11 mouse cellular contexts compared by ENCODE assay signal in genomic region chr6:54242286-54242685, GRCm38 (mm10).
DNase-seq lines count a peak whose midpoint lies in the region; ATAC-seq and TF ChIP-seq lines count a peak whose summit lies in the region.
"Had no signal": no experiment of that assay in that cellular context is flagged by ENCODE, and none has a peak within 500 bp of the region (broad histone marks: within the 10 kb centered on the region; RNA-seq: fewer than 3 reads in every experiment).

No protein-coding gene starts in this region.

- no peaks in the 10 kb centered on the region for H3K36me3 ChIP-seq in liver, adult 2 months (ENCODE audit: control insufficient read depth, insufficient read depth, low read length)
- H3K36me3 ChIP-seq in liver, embryonic 11.5 days (ENCODE audit: control insufficient read depth, insufficient read depth, low read length) = no peaks in the 10 kb centered on the region
- H3K36me3 ChIP-seq in stomach, postnatal 0 days (ENCODE audit: control insufficient read depth, insufficient read depth, low read length) = no peaks in the 10 kb centered on the region
- no peaks in the 10 kb centered on the region for H3K36me3 ChIP-seq in hindbrain, embryonic 11.5 days (ENCODE audit: control insufficient read depth, insufficient read depth, low read length)
- H3K36me3 ChIP-seq: liver, embryonic 15.5 days had no signal

- H3K9ac ChIP-seq in liver, adult 2 months (ENCODE audit: low read depth, low read length) = no peak overlapping the region
- no peak overlapping the region for H3K9ac ChIP-seq in liver, embryonic 11.5 days (ENCODE audit: low read depth, low read length)
- H3K9ac ChIP-seq in stomach, postnatal 0 days (ENCODE audit: low read length) = no peak overlapping the region
- no peak overlapping the region for H3K9ac ChIP-seq in hindbrain, embryonic 11.5 days (ENCODE audit: low read depth, low read length)
- H3K9ac ChIP-seq: liver, embryonic 15.5 days had no signal

- H3K9me3 ChIP-seq in liver, embryonic 11.5 days (ENCODE audit: control insufficient read depth, low read length) = no peaks in the 10 kb centered on the region
- H3K9me3 ChIP-seq in stomach, postnatal 0 days (ENCODE audit: control insufficient read depth, low read length) = no peaks in the 10 kb centered on the region
- no peaks in the 10 kb centered on the region for H3K9me3 ChIP-seq in hindbrain, embryonic 11.5 days (ENCODE audit: control insufficient read depth, low read length)
- H3K9me3 ChIP-seq: liver, embryonic 15.5 days had no signal

- H3K4me3 ChIP-seq in gastrocnemius, adult 2 months = no peak overlapping the region; the same call in 1 of the 2 replicates
- no peak overlapping the region for H3K4me3 ChIP-seq in liver, adult 2 months (ENCODE audit: insufficient read depth, low read depth, low read length)
- H3K4me3 ChIP-seq in liver, embryonic 11.5 days (ENCODE audit: low read depth, low read length) = no peak overlapping the region
- no peak overlapping the region for H3K4me3 ChIP-seq in stomach, postnatal 0 days (ENCODE audit: low read depth, low read length)
- H3K4me3 ChIP-seq in hindbrain, embryonic 11.5 days (ENCODE audit: low read depth, low read length) = no peak overlapping the region
- H3K4me3 ChIP-seq: liver, embryonic 15.5 days had no signal

- no peak for TF ChIP-seq EP300 in stomach, postnatal 0 days (optimal IDR thresholded peaks at IDR 0.05)

- no peak for TF ChIP-seq CTCF in gastrocnemius, adult 2 months (IDR thresholded peaks at IDR 0.05)
- no peak for TF ChIP-seq CTCF in liver, adult 2 months (IDR thresholded peaks at IDR 0.05; ENCODE audit: low read depth, low read length)
- TF ChIP-seq CTCF in stomach, postnatal 0 days (IDR thresholded peaks at IDR 0.05; ENCODE audit: low read depth) = no peak

- H3K79me2 ChIP-seq in liver, adult 2 months (ENCODE audit: control insufficient read depth, insufficient read depth, low read length) = peaks cover 2% of the 10 kb centered on the region; the same call in 1 of the 2 replicates

- intact Hi-C loops in gastrocnemius, adult 2 months (cut with DNase I) = no loop called here
- intact Hi-C loops in gastrocnemius, postnatal 14 days (cut with DNase I; ENCODE audit: low total_unique reads) = no loop called here

- peak overlapping the region; percentile 43; the same call in 1 of the 2 replicates for H3K27ac ChIP-seq in gastrocnemius, adult 2 months
- H3K27ac ChIP-seq in liver, adult 2 months (replicated peaks; ENCODE audit: insufficient read depth, low read depth, low read length) = peak overlapping the region; percentile 43
- H3K27ac ChIP-seq in liver, embryonic 11.5 days (ENCODE audit: low read depth, low read length) = no peak overlapping the region
- H3K27ac ChIP-seq in stomach, postnatal 0 days (replicated peaks) = no peak overlapping the region
- H3K27ac ChIP-seq in hindbrain, embryonic 11.5 days (ENCODE audit: low read depth, low read length) = no peak overlapping the region
- H3K27ac ChIP-seq: liver, embryonic 15.5 days had no signal

- no peak for TF ChIP-seq POLR2A in liver, adult 2 months (IDR thresholded peaks at IDR 0.05; ENCODE audit: extremely low read depth, insufficient read depth, low read length)

- ATAC-seq in liver, embryonic 11.5 days (replicated peaks; ENCODE audit: low FRiP score) = no peak
- no peak for ATAC-seq in stomach, postnatal 0 days (ENCODE audit: low FRiP score, low TSS enrichment)
- no peak for ATAC-seq in hindbrain, embryonic 11.5 days (ENCODE audit: low FRiP score)
- ATAC-seq: forebrain, embryonic 14.5 days had no signal

- peaks cover 7% of the 10 kb centered on the region for H3K4me1 ChIP-seq in liver, adult 2 months (ENCODE audit: control insufficient read depth, insufficient read depth, low read length)
- H3K4me1 ChIP-seq in liver, embryonic 11.5 days (replicated peaks; ENCODE audit: control insufficient read depth, insufficient read depth, low read length) = no peaks in the 10 kb centered on the region; the same call in 1 of the 2 replicates
- H3K4me1 ChIP-seq in stomach, postnatal 0 days (replicated peaks; ENCODE audit: control insufficient read depth, insufficient read depth) = no peaks in the 10 kb centered on the region
- no peaks in the 10 kb centered on the region for H3K4me1 ChIP-seq in hindbrain, embryonic 11.5 days (replicated peaks; ENCODE audit: control insufficient read depth, insufficient read depth, low read length)

- H3K27me3 ChIP-seq in liver, adult 2 months (ENCODE audit: control insufficient read depth, insufficient read depth, low read length) = no peaks in the 10 kb centered on the region
- H3K27me3 ChIP-seq in liver, embryonic 11.5 days (replicated peaks; ENCODE audit: control insufficient read depth, insufficient read depth, low read length) = no peaks in the 10 kb centered on the region
- H3K27me3 ChIP-seq in stomach, postnatal 0 days (ENCODE audit: control insufficient read depth, insufficient read depth, low read length) = no peaks in the 10 kb centered on the region
- H3K27me3 ChIP-seq in hindbrain, embryonic 11.5 days (ENCODE audit: control insufficient read depth, insufficient read depth, low read length) = no peaks in the 10 kb centered on the region
- H3K27me3 ChIP-seq: liver, embryonic 15.5 days had no signal

- DNase-seq in gastrocnemius, adult 2 months = no peak
- no peak for DNase-seq in gastrocnemius, postnatal 14 days
- DNase-seq in liver, adult 2 months (ENCODE audit: extremely low read depth, low read depth, low spot score) = peak; percentile 75
- DNase-seq in liver, embryonic 11.5 days (ENCODE audit: low spot score) = no peak
- peak; percentile 23 to 42 for DNase-seq in layer of hippocampus, adult 8-10 months (ENCODE audit: low spot score in 2 of 2)
- peak; percentile 69 to 85 for DNase-seq in right cerebral cortex, postnatal 10 days (ENCODE audit: low spot score in 2 of 2)
- no peak for DNase-seq in stomach, postnatal 0 days (ENCODE audit: low spot score)
- no peak for DNase-seq in hindbrain, embryonic 11.5 days (ENCODE audit: low spot score)
- DNase-seq: spleen, adult 18-20 months had no signal

- 19% methylated on average over 9 of the region's 9 CpGs for WGBS in liver, adult 2 months
- WGBS in liver, embryonic 11.5 days = 70% methylated on average over 9 of the region's 9 CpGs
- WGBS in stomach, postnatal 0 days = 48% methylated on average over 9 of the region's 9 CpGs
- WGBS in hindbrain, embryonic 11.5 days = 74% methylated on average over 9 of the region's 9 CpGs

- H3K4me2 ChIP-seq in liver, embryonic 11.5 days = no peak overlapping the region
- H3K4me2 ChIP-seq in stomach, postnatal 0 days (replicated peaks; ENCODE audit: low read depth) = no peak overlapping the region
- no peak overlapping the region for H3K4me2 ChIP-seq in hindbrain, embryonic 11.5 days (replicated peaks; ENCODE audit: low read depth, low read length)
- H3K4me2 ChIP-seq: liver, embryonic 15.5 days had no signal

Comparison
In these comparisons a context has a peak if more than half of its experiments do, and no peak if none do; other contexts are left out.
1. DNase-seq: peak in liver, adult 2 months (single experiment), layer of hippocampus, adult 8-10 months (2 of 2) and right cerebral cortex, postnatal 10 days (2 of 2); none in gastrocnemius, adult 2 months (single experiment), gastrocnemius, postnatal 14 days (single experiment), liver, embryonic 11.5 days (single experiment), stomach, postnatal 0 days (single experiment) and hindbrain, embryonic 11.5 days (single experiment).
2. H3K27ac ChIP-seq: peak in gastrocnemius, adult 2 months (single experiment) and liver, adult 2 months (single experiment); none in liver, embryonic 11.5 days (single experiment), stomach, postnatal 0 days (single experiment) and hindbrain, embryonic 11.5 days (single experiment).